Mouse (Mus musculus) MEL-GATA-1-ER (cell line): Measurements from ENCODE around the gene Ttll11.

Experiments
- DNase-seq: peaks from one replicate; pipeline ENCODE4 v3.0.0-alpha.2; 2012; ENCODE audit warnings: low read depth; ENCODE audit errors: extremely low read depth

Gene Ttll11

GRCm38 (mm10) chr2:35769398-35769797 lies 210.3 kb downstream of the Ttll11 start:
- no peak for DNase-seq

- no peak for DNase-seq
Measured at GRCm38 (mm10) chr2:35768538-35769238, 211.0 kb downstream of the Ttll11 start.

GRCm38 (mm10) chr2:35767834-35768537 lies 211.7 kb downstream of the Ttll11 start:
- no peak for DNase-seq

GRCm38 (mm10) chr2:35764328-35764727 lies 215.4 kb downstream of the Ttll11 start:
- DNase-seq, result no peak

GRCm38 (mm10) chr2:35763818-35764217 lies 215.9 kb downstream of the Ttll11 start:
- no peak for DNase-seq

- DNase-seq, result no peak
Measured at GRCm38 (mm10) chr2:35761458-35761857, 218.3 kb downstream of the Ttll11 start.

GRCm38 (mm10) chr2:35760867-35761266 lies 218.8 kb downstream of the Ttll11 start:
- DNase-seq, result no peak

GRCm38 (mm10) chr2:35760352-35760751 lies 219.4 kb downstream of the Ttll11 start:
- no peak for DNase-seq

GRCm38 (mm10) chr2:35756467-35756866 lies 223.2 kb downstream of the Ttll11 start:
- DNase-seq, result peak; percentile 50

- DNase-seq, result no peak
Measured at GRCm38 (mm10) chr2:35751781-35752505, 227.8 kb downstream of the Ttll11 start.

- DNase-seq, result no peak
Measured at GRCm38 (mm10) chr2:35750533-35751141, 229.1 kb downstream of the Ttll11 start.

- no peak for DNase-seq
Measured at GRCm38 (mm10) chr2:35747371-35748035, 232.2 kb downstream of the Ttll11 start.

GRCm38 (mm10) chr2:35746638-35747037 lies 233.1 kb downstream of the Ttll11 start:
- DNase-seq, result no peak

- DNase-seq, result no peak
Measured at GRCm38 (mm10) chr2:35745876-35746275, 233.8 kb downstream of the Ttll11 start.

- no peak for DNase-seq
Measured at GRCm38 (mm10) chr2:35739669-35740254, 240.0 kb downstream of the Ttll11 start.

- DNase-seq, result no peak
Measured at GRCm38 (mm10) chr2:35737467-35738027, 242.2 kb downstream of the Ttll11 start.

- DNase-seq, result no peak
Measured at GRCm38 (mm10) chr2:35736061-35736460, 243.7 kb downstream of the Ttll11 start.

GRCm38 (mm10) chr2:35735001-35735400 lies 244.7 kb downstream of the Ttll11 start:
- DNase-seq, result no peak

- DNase-seq, result peak; percentile 72
Measured at GRCm38 (mm10) chr2:35731671-35732449, 247.9 kb downstream of the Ttll11 start.
